Mouse (Mus musculus) cortical plate, adult 2 months (tissue): Measurements from ENCODE around the gene Man2a1.

Source experiments
- CTCF ChIP-seq: fragments of 200-500 bp; IDR thresholded peaks from 2 replicates; pipeline ENCODE4 v1.5.1; 2011; ENCODE audit warnings: mild to moderate bottlenecking, control low read depth, low read length; ENCODE audit not compliant: insufficient read depth; ENCODE audit errors: extremely low read depth
- POLR2A ChIP-seq: fragments of 200-500 bp; IDR thresholded peaks from 2 replicates; pipeline ENCODE4 v1.6.1; 2011; ENCODE audit warnings: mild to moderate bottlenecking, low read length, control low read depth; ENCODE audit not compliant: insufficient read depth; ENCODE audit errors: extremely low read depth

DNA sequence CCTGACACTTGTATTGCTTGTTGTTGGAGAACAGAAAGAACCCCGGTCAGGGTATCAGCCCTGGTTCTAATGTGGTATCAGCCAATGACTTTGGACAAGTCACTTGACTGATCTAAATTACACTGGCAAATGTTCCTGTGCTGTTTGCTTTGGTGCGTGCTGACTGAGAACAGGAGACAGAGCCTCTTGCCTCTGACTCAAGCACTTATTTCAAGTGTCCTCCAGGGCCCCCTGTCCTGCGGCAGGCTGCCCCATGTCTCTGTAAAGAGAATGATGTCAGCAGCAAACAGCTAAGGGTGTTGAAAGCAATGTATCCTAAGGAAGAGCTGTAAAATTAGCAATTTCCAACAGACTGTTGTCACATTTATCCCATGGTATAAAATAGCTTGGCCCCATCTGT lies 188.6 kb downstream of the Man2a1 start:
- TF ChIP-seq POLR2A, result no peak
- no peak for TF ChIP-seq CTCF
